Mouse (Mus musculus): ENCODE data around the gene Rps11.

DNA sequence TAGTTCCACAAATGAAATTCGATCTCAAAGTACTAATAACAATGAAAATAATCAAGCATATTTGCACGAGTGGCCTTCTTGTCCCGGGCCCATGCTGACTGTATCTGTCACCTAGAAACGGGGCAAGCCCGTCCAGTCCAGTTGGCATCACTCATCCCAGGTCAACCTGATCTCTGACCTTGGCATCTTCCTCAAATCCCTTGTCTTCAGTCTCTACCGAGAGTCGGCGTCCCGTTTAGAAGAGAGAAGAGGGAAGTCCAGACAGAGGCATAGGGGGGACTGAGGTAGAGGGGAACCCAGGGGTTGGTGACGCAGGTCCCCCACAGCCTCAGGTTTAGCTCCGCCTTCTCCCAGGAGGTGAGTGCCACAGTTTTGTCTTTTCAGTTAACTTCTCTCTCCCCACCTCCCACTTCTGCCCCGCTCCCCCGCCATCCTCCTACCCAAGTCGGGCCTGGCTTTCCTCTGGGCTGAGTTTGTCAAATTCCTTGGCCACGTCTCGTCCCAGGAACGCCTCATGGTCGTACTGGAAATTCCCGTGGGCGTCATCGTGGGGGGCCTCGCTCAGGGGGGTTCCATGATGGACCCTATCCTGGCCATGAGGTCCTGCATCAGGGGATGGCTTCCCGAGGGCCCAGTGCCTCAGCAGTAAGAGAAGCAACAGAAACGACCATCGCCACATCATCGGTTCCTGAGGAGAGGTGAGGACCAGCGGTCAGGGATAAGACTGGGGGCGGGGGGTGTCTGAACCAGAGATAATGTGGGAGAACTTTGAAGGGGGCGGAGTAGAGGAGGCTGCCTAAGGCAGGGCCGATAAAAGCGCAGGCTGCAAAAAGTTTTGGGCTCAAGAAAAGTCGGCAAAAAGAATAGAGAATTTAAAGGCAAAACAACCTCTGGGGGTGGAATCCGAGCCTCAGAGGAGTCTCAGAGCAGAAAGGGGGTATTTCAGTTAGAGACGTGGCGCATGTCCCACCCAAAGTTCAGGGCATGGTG lies 32.9 kb downstream of the Rps11 start:
- no peak for TF ChIP-seq CTCF (conservative IDR thresholded peaks at IDR 0.05; ENCODE audit: low read length)
- TF ChIP-seq NANOG (IDR thresholded peaks at IDR 0.05; ENCODE audit: borderline replicate concordance, low read length): no peak
